ENCODE assay signal across 19 mouse cellular contexts in genomic region chr6:73211036-73211435, GRCm38 (mm10). TPM values are rescaled to one million over a fixed set of nuclear protein-coding genes. Genes with fewer than 3 reads are reported as not detected.
DNase-seq lines count a peak whose midpoint lies in the region; ATAC-seq and TF ChIP-seq lines count a peak whose summit lies in the region.
"Had no signal": no experiment of that assay in that cellular context is flagged by ENCODE, and none has a peak within 500 bp of the region (broad histone marks: within the 10 kb centered on the region; RNA-seq: fewer than 3 reads in every experiment).

No protein-coding gene starts in this region.

- no peak overlapping the region for H3K4me3 ChIP-seq in lung, embryonic 16.5 days (ENCODE audit: low read length)
- H3K4me3 ChIP-seq in bone marrow macrophage, adult 2 months (ENCODE audit: insufficient read depth, low read length) = no peak overlapping the region
- H3K4me3 ChIP-seq: embryonic facial prominence, embryonic 13.5 days; forebrain, embryonic 12.5 days; heart, embryonic 13.5 days; hindbrain, embryonic 12.5 days had no signal

- no peak for TF ChIP-seq CTCF in bone marrow macrophage, adult 2 months (IDR thresholded peaks at IDR 0.05; ENCODE audit: low read depth, low read length)

- intact Hi-C loops in left cerebral cortex, postnatal 25 days (cut with DNase I) = no loop called here

- no peaks in the 10 kb centered on the region for H3K4me1 ChIP-seq in lung, embryonic 16.5 days (replicated peaks; ENCODE audit: control insufficient read depth, insufficient read depth, low read length)
- peaks cover 25% of the 10 kb centered on the region for H3K4me1 ChIP-seq in bone marrow macrophage, adult 2 months (ENCODE audit: control insufficient read depth, insufficient read depth, low read length)
- H3K4me1 ChIP-seq: embryonic facial prominence, embryonic 13.5 days; forebrain, embryonic 12.5 days; heart, embryonic 13.5 days; hindbrain, embryonic 12.5 days had no signal

- H3K9ac ChIP-seq in lung, embryonic 16.5 days (ENCODE audit: low read length) = no peak overlapping the region
- H3K9ac ChIP-seq: embryonic facial prominence, embryonic 13.5 days; forebrain, embryonic 12.5 days; heart, embryonic 13.5 days; hindbrain, embryonic 12.5 days had no signal

- no peak overlapping the region for H3K27ac ChIP-seq in lung, embryonic 16.5 days (ENCODE audit: low read length)
- H3K27ac ChIP-seq in bone marrow macrophage, adult 2 months (ENCODE audit: insufficient read depth, low read depth, low read length) = peak overlapping the region; percentile 89
- H3K27ac ChIP-seq: embryonic facial prominence, embryonic 13.5 days; forebrain, embryonic 12.5 days; heart, embryonic 13.5 days; hindbrain, embryonic 12.5 days; hindbrain, postnatal 0 days had no signal

- DNase-seq in lung, postnatal 25 days (ENCODE audit: low spot score) = no peak
- no peak for DNase-seq in left cerebral cortex, postnatal 25 days (ENCODE audit: low spot score in 2 of 2)
- no peak for DNase-seq in kidney, adult 8-10 months
- DNase-seq in cerebellum, postnatal 36 days = no peak
- DNase-seq: adrenal gland, adult 2 months; adrenal gland, postnatal 25 days; cerebellum, adult 8-10 months; cerebellum, postnatal 14 days; gastrocnemius, postnatal 10 days; heart, postnatal 36 days had no signal

- ATAC-seq in lung, embryonic 16.5 days (ENCODE audit: low read depth) = peak; percentile 28; the same call in 1 of the 2 replicates
- peak; percentile 28; the same call in 1 of the 2 replicates for ATAC-seq in megakaryocyte, adult 5-6 weeks (ENCODE audit: poor library complexity, severe bottlenecking)
- ATAC-seq: forebrain, embryonic 16.5 days; hindbrain, postnatal 0 days had no signal

- no peaks in the 10 kb centered on the region for H3K27me3 ChIP-seq in lung, embryonic 16.5 days (ENCODE audit: control insufficient read depth, insufficient read depth, low read depth, low read length)
- H3K27me3 ChIP-seq: embryonic facial prominence, embryonic 13.5 days; forebrain, embryonic 12.5 days; heart, embryonic 13.5 days; hindbrain, embryonic 12.5 days had no signal

- no peaks in the 10 kb centered on the region for H3K36me3 ChIP-seq in lung, embryonic 16.5 days (ENCODE audit: control insufficient read depth, insufficient read depth, low read length)
- H3K36me3 ChIP-seq: embryonic facial prominence, embryonic 13.5 days; forebrain, embryonic 12.5 days; heart, embryonic 13.5 days; hindbrain, embryonic 12.5 days had no signal

- H3K9me3 ChIP-seq in lung, embryonic 16.5 days (ENCODE audit: control insufficient read depth, low read length) = no peaks in the 10 kb centered on the region
- H3K9me3 ChIP-seq: forebrain, embryonic 12.5 days; heart, embryonic 13.5 days; hindbrain, embryonic 12.5 days had no signal

- 60% methylated on average over 3 of the region's 3 CpGs for WGBS in lung, embryonic 16.5 days

- H3K4me2 ChIP-seq in lung, embryonic 16.5 days (ENCODE audit: low read depth, low read length) = no peak overlapping the region
- H3K4me2 ChIP-seq: embryonic facial prominence, embryonic 13.5 days; forebrain, embryonic 12.5 days; heart, embryonic 13.5 days; hindbrain, embryonic 12.5 days had no signal

- no peak for TF ChIP-seq POLR2A in bone marrow macrophage, adult 2 months (IDR thresholded peaks at IDR 0.05; ENCODE audit: borderline replicate concordance, low read depth, low read length)

RNA-seq across cellular contexts. Expression of gene Dnah6, which starts 10.4 kb away (rescaled TPM):
- polyA plus RNA-seq in lung, embryonic 16.5 days (2015; fragmentation: Nextera tagmentation; extraction: Ambion mirVana) = 0.54 and 0.78 TPM in 2 replicates
- polyA plus RNA-seq in bone marrow macrophage, adult 2 months (2012; ENCODE audit: insufficient read depth, insufficient read length, missing spikeins) = not detected in 2 replicates
- 0.11 and 0.48 TPM in 2 replicates for total RNA-seq in megakaryocyte, adult 5-6 weeks (2015)
- total RNA-seq in megakaryocyte, adult 5-6 weeks (2017) = 0.41 and 0.44 TPM in 2 replicates
- total RNA-seq in left cerebral cortex, postnatal 25 days (2021) = under 1 TPM; 0.41 to 0.60 TPM
- polyA plus RNA-seq: embryonic facial prominence, embryonic 13.5 days had no signal

RNA-seq across cellular contexts. Expression of gene Suclg1, which starts 37.1 kb away (rescaled TPM):
- polyA plus RNA-seq in lung, embryonic 16.5 days (2015; fragmentation: Nextera tagmentation; extraction: Ambion mirVana) = 148 and 151 TPM in 2 replicates
- 56.4 and 64.4 TPM in 2 replicates for polyA plus RNA-seq in bone marrow macrophage, adult 2 months (2012; ENCODE audit: insufficient read depth, insufficient read length, missing spikeins)
- total RNA-seq in megakaryocyte, adult 5-6 weeks (2015) = 55.7 and 78.0 TPM in 2 replicates
- total RNA-seq in megakaryocyte, adult 5-6 weeks (2017) = 43.4 and 45.9 TPM in 2 replicates
- 100 to 1,000 TPM; 123 to 129 TPM for total RNA-seq in left cerebral cortex, postnatal 25 days (2021)
